Mouse (Mus musculus): ENCODE data around the gene Gse1. TPM values are rescaled to one million over a fixed set of nuclear protein-coding genes. Genes with fewer than 3 reads are reported as not detected.

Gse1 gene
- total and polyA plus RNA-seq, 3 experiments, result 23.6 to 128 (median 66.9) TPM

GRCm38 (mm10) chr8:120285878-120286277 lies 57.6 kb downstream of the Gse1 start:
- no peaks in the 10 kb centered on the region for H3K9me3 ChIP-seq (replicated peaks; ENCODE audit: insufficient read depth, low read length)
- H3K79me2 ChIP-seq (ENCODE audit: control insufficient read depth, insufficient read depth, low read length, poor library complexity), result no peaks in the 10 kb centered on the region
- TF ChIP-seq NRF1 (IDR thresholded peaks at IDR 0.05; ENCODE audit: insufficient read depth, low read depth, low read length, poor library complexity, severe bottlenecking), result no peak
- TF ChIP-seq RAD21 (IDR thresholded peaks at IDR 0.05; ENCODE audit: low read depth, low read length), result no peak
- no peak for TF ChIP-seq MAZ (IDR thresholded peaks at IDR 0.05; ENCODE audit: low read depth, low read length)
- TF ChIP-seq POLR2A (IDR thresholded peaks at IDR 0.05; ENCODE audit: control insufficient read depth in 1 of 2, insufficient read depth in 1 of 2, low read depth in 1 of 2, low read length in 2 of 2, poor library complexity in 1 of 2), result no peak
- TF ChIP-seq JUND (IDR thresholded peaks at IDR 0.05; ENCODE audit: low read depth, low read length), result no peak
- TF ChIP-seq USF2 (IDR thresholded peaks at IDR 0.05; ENCODE audit: borderline replicate concordance in 1 of 2, insufficient read depth in 1 of 2, low read depth in 1 of 2, low read length in 2 of 2), result no peak
- no peak for TF ChIP-seq MYC (IDR thresholded peaks at IDR 0.05; ENCODE audit: low read depth, low read length)
- TF ChIP-seq HCFC1 (IDR thresholded peaks at IDR 0.05; ENCODE audit: low read depth, low read length), result no peak
- TF ChIP-seq KAT2A (conservative IDR thresholded peaks at IDR 0.05; ENCODE audit: low read depth, low read length), result no peak
- no peak for TF ChIP-seq ZMIZ1 (IDR thresholded peaks at IDR 0.05; ENCODE audit: low read depth, low read length)
- no peak for TF ChIP-seq UBTF (IDR thresholded peaks at IDR 0.05; ENCODE audit: borderline replicate concordance, insufficient read depth, low read depth, low read length)
- H3K27me3 ChIP-seq (ENCODE audit: control insufficient read depth in 1 of 2, insufficient read depth in 2 of 2, low read length in 2 of 2), result no peaks in the 10 kb centered on the region
- no peak overlapping the region for H3K9ac ChIP-seq (ENCODE audit: control insufficient read depth, low read depth, low read length, poor library complexity, severe bottlenecking)
- no peak for DNase-seq (ENCODE audit: low read depth, low spot score)
- no peaks in the 10 kb centered on the region for H3K36me3 ChIP-seq (ENCODE audit: control insufficient read depth in 1 of 2, insufficient read depth in 2 of 2, low read length in 2 of 2)
- H3K4me1 ChIP-seq (ENCODE audit: control insufficient read depth in 1 of 2, insufficient read depth in 2 of 2, low read length in 2 of 2), result peaks cover 0 to 8% of the 10 kb centered on the region in 2 experiments; a peak in 3 of 4 replicates
- H3K27ac ChIP-seq (ENCODE audit: control insufficient read depth, low read depth, low read length), result no peak overlapping the region
- H3K4me3 ChIP-seq (ENCODE audit: control insufficient read depth in 1 of 2, insufficient read depth in 1 of 2, low read depth in 2 of 2, low read length in 2 of 2), result no peak overlapping the region

- Histone ChIP-seq H3K27ac (ENCODE audit: control insufficient read depth, low read depth, low read length) (no peak overlapping the region), H3K27me3 (ENCODE audit: control insufficient read depth in 1 of 2, insufficient read depth in 2 of 2, low read length in 2 of 2) (no peaks in the 10 kb centered on the region), H3K9me3 (replicated peaks; ENCODE audit: insufficient read depth, low read length) (no peaks in the 10 kb centered on the region), H3K36me3 (ENCODE audit: control insufficient read depth in 1 of 2, insufficient read depth in 2 of 2, low read length in 2 of 2) (no peaks in the 10 kb centered on the region), H3K79me2 (ENCODE audit: control insufficient read depth, insufficient read depth, low read length, poor library complexity) (no peaks in the 10 kb centered on the region), H3K4me1 (ENCODE audit: control insufficient read depth in 1 of 2, insufficient read depth in 2 of 2, low read length in 2 of 2) (peaks cover 0 to 9% of the 10 kb centered on the region in 2 experiments; a peak in 3 of 4 replicates), H3K4me3 (ENCODE audit: control insufficient read depth in 1 of 2, insufficient read depth in 1 of 2, low read depth in 2 of 2, low read length in 2 of 2) (no peak overlapping the region), H3K9ac (ENCODE audit: control insufficient read depth, low read depth, low read length, poor library complexity, severe bottlenecking) (no peak overlapping the region)
- peak; percentile 90 for DNase-seq (ENCODE audit: low read depth, low spot score)
- TF ChIP-seq MYB (IDR thresholded peaks at IDR 0.05; ENCODE audit: low read depth, low read length) (no peak), SIN3A (IDR thresholded peaks at IDR 0.05; ENCODE audit: low read length) (no peak), MXI1 (IDR thresholded peaks at IDR 0.05; ENCODE audit: low read depth, low read length) (no peak), SMC3 (IDR thresholded peaks at IDR 0.05; ENCODE audit: low read depth, low read length) (peak; percentile 78), TAL1 (IDR thresholded peaks at IDR 0.05; ENCODE audit: low read length) (no peak), KAT2A (conservative IDR thresholded peaks at IDR 0.05; ENCODE audit: low read depth, low read length) (no peak), GABPA (IDR thresholded peaks at IDR 0.05; ENCODE audit: low read depth, low read length) (no peak), CHD2 (IDR thresholded peaks at IDR 0.05; ENCODE audit: low read length) (no peak), TBP (IDR thresholded peaks at IDR 0.05; ENCODE audit: low read depth, low read length) (0 out of 2 replicates have a peak, but pooled peaks have one; percentile 30), EP300 (IDR thresholded peaks at IDR 0.05; ENCODE audit: low read depth in 1 of 2, low read length in 2 of 2) (0 out of 4 replicates have a peak, but pooled peaks of 1 of the 2 experiments have one; percentile 14), MEF2A (IDR thresholded peaks at IDR 0.05; ENCODE audit: extremely low read depth, insufficient replicate concordance, low read depth, low read length, poor library complexity, severe bottlenecking) (no peak), NELFE (IDR thresholded peaks at IDR 0.05; ENCODE audit: low read depth, low read length) (no peak), HCFC1 (IDR thresholded peaks at IDR 0.05; ENCODE audit: low read depth, low read length) (no peak), ZKSCAN1 (IDR thresholded peaks at IDR 0.05; ENCODE audit: low read depth, low read length) (peak; percentile 92), POLR2AphosphoS5 (IDR thresholded peaks at IDR 0.05; ENCODE audit: borderline replicate concordance, low read depth, low read length) (no peak), USF1 (IDR thresholded peaks at IDR 0.05; ENCODE audit: low read depth, low read length) (no peak), ELF1 (IDR thresholded peaks at IDR 0.05; ENCODE audit: low read depth, low read length) (0 out of 2 replicates have a peak, but pooled peaks have one; percentile 12), POLR2A (IDR thresholded peaks at IDR 0.05; ENCODE audit: control insufficient read depth in 1 of 2, insufficient read depth in 1 of 2, low read depth in 1 of 2, low read length in 2 of 2, poor library complexity in 1 of 2) (no peak), JUND (IDR thresholded peaks at IDR 0.05; ENCODE audit: low read depth, low read length) (no peak), CHD1 (IDR thresholded peaks at IDR 0.05; ENCODE audit: low read depth, low read length) (no peak), RAD21 (IDR thresholded peaks at IDR 0.05; ENCODE audit: low read depth, low read length) (peak; percentile 33), POLR2AphosphoS2 (IDR thresholded peaks at IDR 0.05; ENCODE audit: low read length) (no peak)
Observed at GRCm38 (mm10) chr8:120288122-120288908, 60.1 kb downstream of the Gse1 start.

Data from MEL (cell line).